Mouse (Mus musculus): Measurements from ENCODE around the gene Tmem198. TPM values are rescaled to one million over a fixed set of nuclear protein-coding genes. Genes with fewer than 3 reads are reported as not detected.

Gene Tmem198
- total and polyA plus RNA-seq, 2 experiments from 2014 or later: 36.4 to 69.3 TPM

DNA sequence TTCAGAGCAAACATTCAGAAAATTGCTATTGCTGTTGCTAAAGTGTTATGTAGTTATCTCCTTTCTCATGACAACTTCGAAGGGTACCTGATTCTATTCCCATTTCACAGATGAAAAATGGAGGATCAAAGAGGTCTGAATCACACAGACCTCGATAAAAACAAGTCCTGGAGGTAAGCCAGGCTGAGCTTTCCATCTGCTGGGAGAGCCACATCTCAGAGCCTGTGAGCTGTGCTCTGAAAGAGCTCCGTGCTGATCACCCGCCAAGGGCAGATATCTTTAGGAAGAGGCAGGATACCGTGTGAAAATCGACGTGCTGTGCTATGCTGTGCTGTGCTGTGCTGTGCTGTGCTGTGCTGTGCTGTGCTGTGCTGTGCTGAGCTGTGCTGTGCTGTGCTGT lies 19.0 kb upstream of the Tmem198 start:
- WGBS: 59% methylated on average over 7 of the region's 7 CpGs
- H3K4me1 ChIP-seq (ENCODE audit: insufficient read depth, low read length): peaks cover 14% of the 10 kb centered on the region
- H3K27ac ChIP-seq: no peak overlapping the region
- no peak for TF ChIP-seq CTCF (IDR thresholded peaks at IDR 0.05; ENCODE audit: low read depth)
- H3K9me3 ChIP-seq (ENCODE audit: low read length): no peaks in the 10 kb centered on the region
- no peak overlapping the region for H3K4me2 ChIP-seq (ENCODE audit: low read depth, low read length)
- 0 out of 2 replicates have a peak, but pooled peaks cover 4% of the 10 kb centered on the region for H3K27me3 ChIP-seq (ENCODE audit: insufficient read depth, low read length)
- H3K36me3 ChIP-seq (ENCODE audit: insufficient read depth, low read length): no peaks in the 10 kb centered on the region
- no peak for ATAC-seq
- no peak overlapping the region for H3K4me3 ChIP-seq (ENCODE audit: low read length)
- H3K9ac ChIP-seq (replicated peaks; ENCODE audit: low read length): no peak overlapping the region
- DNase-seq (ENCODE audit: low spot score): no peak

DNA sequence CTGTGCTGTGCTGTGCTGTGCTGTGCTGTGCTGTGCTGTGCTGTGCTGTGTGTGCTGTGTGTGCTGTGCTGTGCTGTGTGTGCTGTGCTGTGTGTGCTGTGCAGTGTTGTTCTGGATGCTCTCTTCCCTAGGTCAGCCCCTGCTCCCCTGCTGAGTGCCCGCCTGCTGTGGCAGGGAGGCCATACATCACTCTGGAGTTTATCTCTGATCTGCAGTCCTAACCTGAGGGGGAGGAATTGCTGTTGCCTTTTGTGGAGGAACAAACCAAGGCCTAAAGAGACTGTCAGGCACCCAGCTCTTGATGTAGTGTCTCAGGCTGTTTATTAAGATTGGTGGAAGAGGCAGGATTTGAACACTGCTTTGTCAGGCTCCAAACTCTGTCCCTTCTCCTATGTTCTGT lies 16.7 kb upstream of the Tmem198 start:
- ATAC-seq (no peak), DNase-seq (ENCODE audit: low spot score) (no peak)
- H3K27ac ChIP-seq: no peak overlapping the region
- H3K27me3 ChIP-seq (ENCODE audit: insufficient read depth, low read length): 0 out of 2 replicates have a peak, but pooled peaks cover 4% of the 10 kb centered on the region
- no peak overlapping the region for H3K9ac ChIP-seq (replicated peaks; ENCODE audit: low read length)
- H3K4me3 ChIP-seq (ENCODE audit: low read length): no peak overlapping the region
- H3K36me3 ChIP-seq (ENCODE audit: insufficient read depth, low read length): no peaks in the 10 kb centered on the region
- no peaks in the 10 kb centered on the region for H3K9me3 ChIP-seq (ENCODE audit: low read length)
- WGBS: 47% methylated on average over 1 of the region's 1 CpGs
- TF ChIP-seq CTCF (IDR thresholded peaks at IDR 0.05; ENCODE audit: low read depth): no peak
- H3K4me1 ChIP-seq (ENCODE audit: insufficient read depth, low read length): peaks cover 11% of the 10 kb centered on the region; the same call in 1 of the 2 replicates
- H3K4me2 ChIP-seq (ENCODE audit: low read depth, low read length): no peak overlapping the region

DNA sequence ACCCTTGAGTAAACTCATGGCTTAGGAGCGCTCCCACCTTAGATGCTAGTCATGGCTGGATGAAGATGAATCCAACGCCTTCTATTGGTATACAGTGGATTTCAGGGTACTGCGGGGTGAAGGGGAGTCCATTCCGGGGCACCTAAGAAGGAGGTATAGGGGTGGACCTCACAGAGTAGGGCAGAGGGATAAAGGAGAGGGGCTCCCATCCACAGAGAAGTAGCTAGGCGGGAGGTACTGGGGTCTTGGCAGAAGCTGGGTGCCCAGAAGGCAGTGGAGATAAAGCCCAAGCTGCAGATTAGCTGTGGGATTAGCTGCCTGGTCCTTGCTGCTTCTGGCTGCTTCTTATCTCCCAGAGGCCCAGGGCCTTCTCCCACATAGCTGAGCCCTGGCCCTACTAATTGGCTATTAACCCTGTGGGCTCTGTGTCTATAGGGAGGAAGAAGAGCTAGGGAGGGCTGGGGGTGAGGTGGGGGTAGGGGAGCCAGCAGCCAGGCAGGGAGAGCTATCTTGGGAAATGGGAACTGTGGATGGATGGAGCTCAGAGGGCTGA lies 15.6 kb upstream of the Tmem198 start:
- no peak overlapping the region for H3K4me2 ChIP-seq (ENCODE audit: low read depth, low read length)
- H3K9ac ChIP-seq (replicated peaks; ENCODE audit: low read length): no peak overlapping the region
- no peaks in the 10 kb centered on the region for H3K36me3 ChIP-seq (ENCODE audit: insufficient read depth, low read length)
- 0 out of 2 replicates have a peak, but pooled peaks have one; percentile 31 for ATAC-seq
- DNase-seq (ENCODE audit: low spot score): no peak
- no peak overlapping the region for H3K27ac ChIP-seq
- H3K4me1 ChIP-seq (ENCODE audit: insufficient read depth, low read length): peaks cover 5% of the 10 kb centered on the region; the same call in 1 of the 2 replicates
- H3K4me3 ChIP-seq (ENCODE audit: low read length): no peak overlapping the region
- H3K27me3 ChIP-seq (ENCODE audit: insufficient read depth, low read length): 0 out of 2 replicates have a peak, but pooled peaks cover 4% of the 10 kb centered on the region
- 82% methylated on average over 5 of the region's 5 CpGs for WGBS
- H3K9me3 ChIP-seq (ENCODE audit: low read length): no peaks in the 10 kb centered on the region
- no peak for TF ChIP-seq CTCF (IDR thresholded peaks at IDR 0.05; ENCODE audit: low read depth)

DNA sequence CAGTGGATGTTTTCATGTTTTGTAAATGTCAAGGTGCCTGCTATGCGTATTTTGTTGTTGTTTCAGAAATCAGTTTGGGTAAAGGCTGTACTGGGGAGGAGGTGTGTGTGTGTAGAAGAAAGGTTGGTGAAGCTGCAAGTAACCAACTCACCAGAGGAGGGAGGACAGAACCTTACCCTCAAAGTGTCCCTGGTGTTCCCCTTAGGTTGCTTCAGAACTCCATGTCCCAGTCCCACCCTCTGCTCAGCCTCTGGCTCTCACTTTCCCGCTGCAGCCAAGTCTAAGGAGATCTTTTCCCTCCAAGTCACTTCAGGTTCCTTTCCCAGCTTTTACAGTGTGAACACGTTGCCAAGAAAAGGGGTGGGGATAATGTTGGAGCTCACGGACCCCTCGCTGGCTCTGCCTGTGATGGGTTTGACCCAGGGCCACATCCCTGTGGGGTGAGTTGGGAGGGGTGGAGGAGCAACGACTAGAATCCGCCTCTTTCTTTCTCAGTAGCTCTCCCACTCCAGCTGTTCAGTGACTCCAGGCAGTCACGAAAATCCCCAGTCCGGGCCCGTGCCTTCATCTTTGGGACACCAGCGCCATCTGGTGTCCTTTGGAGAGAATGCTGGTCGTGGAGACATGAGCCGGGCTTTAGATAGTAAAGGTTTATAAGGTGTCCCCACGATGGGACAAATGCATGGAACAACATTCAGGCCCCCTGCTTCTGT lies 12.0 kb upstream of the Tmem198 start:
- H3K27me3 ChIP-seq (ENCODE audit: insufficient read depth, low read length): no peaks in the 10 kb centered on the region
- no peaks in the 10 kb centered on the region for H3K9me3 ChIP-seq (ENCODE audit: low read length)
- H3K4me1 ChIP-seq (ENCODE audit: insufficient read depth, low read length): no peaks in the 10 kb centered on the region
- no peak overlapping the region for H3K4me3 ChIP-seq (ENCODE audit: low read length)
- ATAC-seq (peak; percentile 80), DNase-seq (ENCODE audit: low spot score) (peak; percentile 92)
- no peaks in the 10 kb centered on the region; the same call in 1 of the 2 replicates for H3K36me3 ChIP-seq (ENCODE audit: insufficient read depth, low read length)
- peak; percentile 92 for TF ChIP-seq CTCF (IDR thresholded peaks at IDR 0.05; ENCODE audit: low read depth)
- no peak overlapping the region for H3K9ac ChIP-seq (replicated peaks; ENCODE audit: low read length)
- peak overlapping the region; percentile 27; the same call in 1 of the 2 replicates for H3K4me2 ChIP-seq (ENCODE audit: low read depth, low read length)
- no peak overlapping the region for H3K27ac ChIP-seq
- 8% methylated on average over 14 of the region's 14 CpGs for whole genome bisulfite sequencing

DNA sequence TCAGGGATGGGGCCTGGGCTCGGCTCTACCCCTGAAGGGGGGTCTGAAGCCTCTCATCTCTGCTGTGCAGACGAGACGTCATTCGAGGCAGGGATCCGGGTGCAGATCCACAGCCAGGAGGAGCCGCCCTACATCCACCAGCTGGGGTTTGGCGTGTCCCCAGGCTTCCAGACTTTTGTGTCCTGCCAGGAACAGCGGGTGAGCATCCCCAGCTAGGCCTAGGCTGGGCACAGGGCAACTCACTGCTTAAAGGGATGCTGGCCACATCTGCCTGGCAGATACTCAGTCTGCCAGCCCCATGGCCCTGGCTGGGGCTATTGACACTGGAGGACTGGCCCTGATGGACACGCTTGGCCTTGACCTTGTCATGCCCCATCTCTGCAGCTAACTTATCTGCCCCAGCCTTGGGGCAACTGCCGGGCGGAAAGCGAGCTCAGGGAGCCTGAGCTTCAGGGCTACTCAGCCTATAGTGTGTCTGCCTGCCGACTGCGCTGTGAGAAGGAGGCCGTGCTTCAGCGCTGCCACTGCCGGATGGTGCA lies 10.0 kb upstream of the Tmem198 start:
- no peak overlapping the region for H3K27ac ChIP-seq
- no peak overlapping the region for H3K4me2 ChIP-seq (ENCODE audit: low read depth, low read length)
- 72% methylated on average over 17 of the region's 17 CpGs for WGBS
- no peak overlapping the region for H3K9ac ChIP-seq (replicated peaks; ENCODE audit: low read length)
- no peaks in the 10 kb centered on the region for H3K9me3 ChIP-seq (ENCODE audit: low read length)
- no peak for ATAC-seq
- DNase-seq (ENCODE audit: low spot score): no peak
- H3K4me1 ChIP-seq (ENCODE audit: insufficient read depth, low read length): no peaks in the 10 kb centered on the region
- H3K36me3 ChIP-seq (ENCODE audit: insufficient read depth, low read length): peaks cover 10% of the 10 kb centered on the region
- no peaks in the 10 kb centered on the region for H3K27me3 ChIP-seq (ENCODE audit: insufficient read depth, low read length)
- H3K4me3 ChIP-seq (ENCODE audit: low read length): no peak overlapping the region
- TF ChIP-seq CTCF (IDR thresholded peaks at IDR 0.05; ENCODE audit: low read depth): no peak

DNA sequence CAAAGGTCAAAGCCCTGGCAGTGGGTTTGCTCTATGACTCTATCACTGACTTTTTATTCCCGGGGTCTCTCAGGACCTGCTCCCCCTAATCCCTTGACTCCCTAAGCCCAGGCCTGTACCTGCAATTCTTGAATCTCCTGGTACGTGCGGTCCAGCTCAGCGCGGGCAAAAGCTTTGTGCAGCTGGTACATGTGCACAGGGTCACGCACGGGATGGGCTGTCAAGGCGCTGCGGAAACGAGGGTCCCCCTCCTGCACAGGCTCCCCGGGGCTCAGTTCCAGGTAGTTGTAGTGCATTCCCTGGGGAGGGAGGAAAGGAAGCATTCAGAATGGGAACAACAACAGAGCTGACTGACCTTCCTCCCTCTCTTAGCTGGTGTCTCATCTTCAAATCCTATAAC lies 2.9 kb upstream of the Tmem198 start:
- H3K4me3 ChIP-seq (ENCODE audit: low read length): no peak overlapping the region
- peaks cover 9% of the 10 kb centered on the region; the same call in 1 of the 2 replicates for H3K4me1 ChIP-seq (ENCODE audit: insufficient read depth, low read length)
- TF ChIP-seq CTCF (IDR thresholded peaks at IDR 0.05; ENCODE audit: low read depth): no peak
- peaks cover 33% of the 10 kb centered on the region for H3K36me3 ChIP-seq (ENCODE audit: insufficient read depth, low read length)
- no peak overlapping the region for H3K4me2 ChIP-seq (ENCODE audit: low read depth, low read length)
- DNase-seq (ENCODE audit: low spot score) (no peak), ATAC-seq (no peak)
- 92% methylated on average over 11 of the region's 11 CpGs for WGBS
- no peaks in the 10 kb centered on the region for H3K27me3 ChIP-seq (ENCODE audit: insufficient read depth, low read length)
- H3K27ac ChIP-seq: no peak overlapping the region
- H3K9me3 ChIP-seq (ENCODE audit: low read length): no peaks in the 10 kb centered on the region
- no peak overlapping the region for H3K9ac ChIP-seq (replicated peaks; ENCODE audit: low read length)
